Mouse (Mus musculus): ENCODE measurements at regions not wholly inside any gene's neighbourhood (a gene's known extent, or its start where the extent isn't known, plus 50 kb on each side); places are given as distances from the start of the nearest gene placed in this dataset.

DNA sequence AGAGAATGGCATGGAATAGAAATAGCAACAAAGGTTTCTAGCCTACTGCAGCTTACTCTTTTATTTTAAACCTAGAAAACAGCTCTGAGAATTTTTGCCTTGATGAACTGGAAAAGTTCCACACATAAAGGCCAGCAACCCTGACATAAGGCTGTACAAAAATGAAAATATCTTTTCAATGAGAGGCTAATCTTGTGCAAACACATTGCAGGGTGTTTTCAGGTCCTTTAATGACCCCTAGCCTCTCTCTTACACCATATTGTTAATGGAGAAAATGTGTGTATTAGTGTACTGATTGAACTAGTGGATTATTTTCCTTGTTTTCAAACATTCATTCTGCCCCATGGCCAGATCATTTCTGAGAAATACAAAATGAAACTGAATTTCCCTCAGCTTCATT lies 158.0 kb upstream of the Tusc1 start:
- Histone ChIP-seq H3K4me2 (replicated peaks) (no peak overlapping the region), H3K36me3 (replicated peaks; ENCODE audit: control insufficient read depth, insufficient read depth) (no peaks in the 10 kb centered on the region), H3K4me3 (replicated peaks; ENCODE audit: low read length) (no peak overlapping the region), H3K9me3 (ENCODE audit: control insufficient read depth, low read length) (no peaks in the 10 kb centered on the region), H3K27ac (no peak overlapping the region), H3K9ac (no peak overlapping the region), H3K4me1 (replicated peaks; ENCODE audit: control insufficient read depth, insufficient read depth, low read length) (no peaks in the 10 kb centered on the region), H3K27me3 (ENCODE audit: control insufficient read depth, insufficient read depth, low read length) (no peaks in the 10 kb centered on the region)
- no peak for ATAC-seq (ENCODE audit: low FRiP score)
- peak; percentile 16 for DNase-seq (ENCODE audit: low spot score)

DNA sequence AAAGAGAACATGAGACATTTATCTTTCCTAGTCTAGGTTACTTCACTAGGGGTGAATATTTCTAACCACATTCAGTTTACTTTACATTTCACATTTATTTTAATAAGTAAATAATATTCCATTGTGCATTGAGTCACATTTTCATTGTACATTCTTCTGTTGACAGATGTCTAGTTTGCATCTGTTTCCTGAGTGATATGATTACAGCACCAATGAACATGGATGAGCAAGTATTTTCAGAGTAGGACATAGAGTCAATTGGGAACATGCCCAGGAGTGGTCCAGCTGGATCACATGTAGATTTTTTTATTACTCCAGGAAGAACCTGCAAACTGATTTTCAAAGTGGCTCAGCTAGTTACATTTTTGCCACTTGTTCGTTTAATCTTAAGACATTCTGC lies 153.3 kb upstream of the Tusc1 start:
- H3K9ac ChIP-seq = no peak overlapping the region
- H3K4me3 ChIP-seq (replicated peaks; ENCODE audit: low read length) = no peak overlapping the region
- no peaks in the 10 kb centered on the region for H3K4me1 ChIP-seq (replicated peaks; ENCODE audit: control insufficient read depth, insufficient read depth, low read length)
- no peaks in the 10 kb centered on the region for H3K36me3 ChIP-seq (replicated peaks; ENCODE audit: control insufficient read depth, insufficient read depth)
- WGBS = 89% methylated on average over 1 of the region's 1 CpGs
- H3K27ac ChIP-seq = no peak overlapping the region
- DNase-seq (ENCODE audit: low spot score) (no peak), ATAC-seq (ENCODE audit: low FRiP score) (no peak)
- no peaks in the 10 kb centered on the region for H3K27me3 ChIP-seq (ENCODE audit: control insufficient read depth, insufficient read depth, low read length)
- H3K9me3 ChIP-seq (ENCODE audit: control insufficient read depth, low read length) = no peaks in the 10 kb centered on the region
- H3K4me2 ChIP-seq (replicated peaks) = no peak overlapping the region

GRCm38 (mm10) chr4:93486455-93486854 lies 151.1 kb upstream of the Tusc1 start:
- no peaks in the 10 kb centered on the region for H3K27me3 ChIP-seq (ENCODE audit: control insufficient read depth, insufficient read depth, low read length)
- no peaks in the 10 kb centered on the region for H3K36me3 ChIP-seq (replicated peaks; ENCODE audit: control insufficient read depth, insufficient read depth)
- H3K27ac ChIP-seq = no peak overlapping the region
- no peak overlapping the region for H3K4me2 ChIP-seq (replicated peaks)
- H3K9me3 ChIP-seq (ENCODE audit: control insufficient read depth, low read length) = no peaks in the 10 kb centered on the region
- DNase-seq (ENCODE audit: low spot score) = no peak
- H3K4me1 ChIP-seq (replicated peaks; ENCODE audit: control insufficient read depth, insufficient read depth, low read length) = no peaks in the 10 kb centered on the region
- H3K9ac ChIP-seq = no peak overlapping the region
- ATAC-seq (ENCODE audit: low FRiP score) = no peak
- H3K4me3 ChIP-seq (replicated peaks; ENCODE audit: low read length) = no peak overlapping the region
- WGBS = 85% methylated on average over 1 of the region's 1 CpGs

DNA sequence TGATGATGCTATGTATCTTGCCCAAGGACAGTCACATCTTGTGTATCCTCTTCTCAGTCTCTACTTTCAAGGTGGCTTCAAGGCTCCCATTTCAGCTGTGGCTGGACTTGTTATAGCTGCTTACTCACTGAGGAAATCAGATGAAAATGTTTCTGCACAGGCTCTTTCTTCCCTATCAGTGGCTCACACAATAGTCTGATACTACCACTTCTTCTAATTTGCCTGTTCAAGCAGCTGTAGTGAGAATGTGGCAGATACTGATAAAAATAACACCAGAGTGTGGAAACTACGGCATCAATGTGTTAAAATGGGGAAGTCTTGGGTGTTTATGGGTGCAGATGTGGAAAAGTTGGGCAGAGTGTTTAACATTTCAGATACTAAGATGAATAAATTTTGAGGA lies 145.9 kb upstream of the Tusc1 start:
- Histone ChIP-seq H3K4me3 (replicated peaks; ENCODE audit: low read length) (no peak overlapping the region), H3K27ac (no peak overlapping the region), H3K27me3 (ENCODE audit: control insufficient read depth, insufficient read depth, low read length) (no peaks in the 10 kb centered on the region), H3K4me2 (replicated peaks) (no peak overlapping the region), H3K4me1 (replicated peaks; ENCODE audit: control insufficient read depth, insufficient read depth, low read length) (no peaks in the 10 kb centered on the region), H3K9me3 (ENCODE audit: control insufficient read depth, low read length) (no peaks in the 10 kb centered on the region), H3K9ac (no peak overlapping the region), H3K36me3 (replicated peaks; ENCODE audit: control insufficient read depth, insufficient read depth) (no peaks in the 10 kb centered on the region)
- WGBS = 91% methylated on average over 1 of the region's 1 CpGs
- DNase-seq (ENCODE audit: low spot score) (no peak), ATAC-seq (ENCODE audit: low FRiP score) (no peak)

- DNase-seq (ENCODE audit: low spot score) (no peak), ATAC-seq (ENCODE audit: low FRiP score) (no peak)
- Histone ChIP-seq H3K27me3 (ENCODE audit: control insufficient read depth, insufficient read depth, low read length) (no peaks in the 10 kb centered on the region), H3K4me3 (replicated peaks; ENCODE audit: low read length) (no peak overlapping the region), H3K9ac (no peak overlapping the region), H3K9me3 (ENCODE audit: control insufficient read depth, low read length) (no peaks in the 10 kb centered on the region), H3K4me1 (replicated peaks; ENCODE audit: control insufficient read depth, insufficient read depth, low read length) (no peaks in the 10 kb centered on the region), H3K4me2 (replicated peaks) (no peak overlapping the region), H3K27ac (no peak overlapping the region), H3K36me3 (replicated peaks; ENCODE audit: control insufficient read depth, insufficient read depth) (no peaks in the 10 kb centered on the region)
These were observed 142.0 kb upstream of the Tusc1 start for GRCm38 (mm10) chr4:93477189-93477767.

- Histone ChIP-seq H3K4me3 (replicated peaks; ENCODE audit: low read length) (no peak overlapping the region), H3K4me2 (replicated peaks) (no peak overlapping the region), H3K9ac (no peak overlapping the region), H3K27ac (no peak overlapping the region), H3K36me3 (replicated peaks; ENCODE audit: control insufficient read depth, insufficient read depth) (no peaks in the 10 kb centered on the region), H3K4me1 (replicated peaks; ENCODE audit: control insufficient read depth, insufficient read depth, low read length) (no peaks in the 10 kb centered on the region), H3K9me3 (ENCODE audit: control insufficient read depth, low read length) (no peaks in the 10 kb centered on the region), H3K27me3 (ENCODE audit: control insufficient read depth, insufficient read depth, low read length) (no peaks in the 10 kb centered on the region)
- ATAC-seq (ENCODE audit: low FRiP score) (no peak), DNase-seq (ENCODE audit: low spot score) (no peak)
- 100% methylated on average over 1 of the region's 1 CpGs for WGBS
These were observed 132.7 kb upstream of the Tusc1 start for GRCm38 (mm10) chr4:93467998-93468397.

- no peak for DNase-seq (ENCODE audit: low spot score)
- Histone ChIP-seq H3K9me3 (ENCODE audit: control insufficient read depth, low read length) (no peaks in the 10 kb centered on the region), H3K4me1 (replicated peaks; ENCODE audit: control insufficient read depth, insufficient read depth, low read length) (no peaks in the 10 kb centered on the region), H3K4me3 (replicated peaks; ENCODE audit: low read length) (no peak overlapping the region), H3K27ac (no peak overlapping the region), H3K4me2 (replicated peaks) (no peak overlapping the region), H3K36me3 (replicated peaks; ENCODE audit: control insufficient read depth, insufficient read depth) (no peaks in the 10 kb centered on the region), H3K9ac (no peak overlapping the region), H3K27me3 (ENCODE audit: control insufficient read depth, insufficient read depth, low read length) (no peaks in the 10 kb centered on the region)
- ATAC-seq (ENCODE audit: low FRiP score) = no peak
- 71% methylated on average over 1 of the region's 1 CpGs for WGBS
These were observed 132.1 kb upstream of the Tusc1 start for GRCm38 (mm10) chr4:93467424-93467823.

GRCm38 (mm10) chr4:93451357-93451756 lies 116.0 kb upstream of the Tusc1 start:
- ATAC-seq (ENCODE audit: low FRiP score) (no peak), DNase-seq (ENCODE audit: low spot score) (no peak)
- Histone ChIP-seq H3K4me2 (replicated peaks) (no peak overlapping the region), H3K27me3 (ENCODE audit: control insufficient read depth, insufficient read depth, low read length) (no peaks in the 10 kb centered on the region), H3K9ac (no peak overlapping the region), H3K9me3 (ENCODE audit: control insufficient read depth, low read length) (no peaks in the 10 kb centered on the region), H3K27ac (no peak overlapping the region), H3K4me3 (replicated peaks; ENCODE audit: low read length) (no peak overlapping the region), H3K36me3 (replicated peaks; ENCODE audit: control insufficient read depth, insufficient read depth) (no peaks in the 10 kb centered on the region), H3K4me1 (replicated peaks; ENCODE audit: control insufficient read depth, insufficient read depth, low read length) (no peaks in the 10 kb centered on the region)
- WGBS = 47% methylated on average over 3 of the region's 3 CpGs

- Histone ChIP-seq H3K4me1 (replicated peaks; ENCODE audit: control insufficient read depth, insufficient read depth, low read length) (no peaks in the 10 kb centered on the region), H3K9ac (no peak overlapping the region), H3K36me3 (replicated peaks; ENCODE audit: control insufficient read depth, insufficient read depth) (no peaks in the 10 kb centered on the region), H3K27ac (no peak overlapping the region), H3K27me3 (ENCODE audit: control insufficient read depth, insufficient read depth, low read length) (no peaks in the 10 kb centered on the region), H3K9me3 (ENCODE audit: control insufficient read depth, low read length) (no peaks in the 10 kb centered on the region), H3K4me2 (replicated peaks) (no peak overlapping the region), H3K4me3 (replicated peaks; ENCODE audit: low read length) (no peak overlapping the region)
- DNase-seq (ENCODE audit: low spot score) (no peak), ATAC-seq (ENCODE audit: low FRiP score) (no peak)
- 82% methylated on average over 1 of the region's 1 CpGs for WGBS
These were observed 115.5 kb upstream of the Tusc1 start for GRCm38 (mm10) chr4:93450831-93451230.

- no peak overlapping the region for H3K4me2 ChIP-seq (replicated peaks)
- no peaks in the 10 kb centered on the region for H3K9me3 ChIP-seq (ENCODE audit: control insufficient read depth, low read length)
- H3K4me3 ChIP-seq (replicated peaks; ENCODE audit: low read length) = no peak overlapping the region
- no peaks in the 10 kb centered on the region for H3K4me1 ChIP-seq (replicated peaks; ENCODE audit: control insufficient read depth, insufficient read depth, low read length)
- H3K9ac ChIP-seq = no peak overlapping the region
- H3K36me3 ChIP-seq (replicated peaks; ENCODE audit: control insufficient read depth, insufficient read depth) = no peaks in the 10 kb centered on the region
- no peak for DNase-seq (ENCODE audit: low spot score)
- H3K27ac ChIP-seq = no peak overlapping the region
- H3K27me3 ChIP-seq (ENCODE audit: control insufficient read depth, insufficient read depth, low read length) = no peaks in the 10 kb centered on the region
- no peak for ATAC-seq (ENCODE audit: low FRiP score)
These were observed 109.4 kb upstream of the Tusc1 start for GRCm38 (mm10) chr4:93444666-93445065.
